Mouse (Mus musculus) spleen, adult 2 months (tissue): ENCODE data around the gene Serpina11. TPM values are rescaled to one million over a fixed set of nuclear protein-coding genes. Genes with fewer than 3 reads are reported as not detected.

Source experiments
- DNase-seq, 2 experiments: peaks; one replicate each; pipeline versions ENCODE4 v3.0.0 to v3.0.0-alpha.2; 2012 to 2021; ENCODE audit warnings: low spot score in 2 of 2, low read depth in 1 of 2
- H3K27ac ChIP-seq: fragments of 200-500 bp; 2 replicates; pipeline ENCODE4 v1.5.1; 2012; ENCODE audit warnings: low read length, inconsistent platforms; ENCODE audit not compliant: insufficient read depth
- H3K27me3 ChIP-seq: fragments of 200-500 bp; 2 replicates; pipeline ENCODE4 v1.6.1; 2012; ENCODE audit warnings: mild to moderate bottlenecking, moderate library complexity, low read length, inconsistent platforms; ENCODE audit not compliant: control insufficient read depth, insufficient read depth
- H3K36me3 ChIP-seq: fragments of 200-500 bp; 2 replicates; pipeline ENCODE4 v1.6.1; 2012; ENCODE audit warnings: mild to moderate bottlenecking, low read length, inconsistent platforms; ENCODE audit not compliant: control insufficient read depth, insufficient read depth
- H3K4me1 ChIP-seq: fragments of 200-500 bp; 2 replicates; pipeline ENCODE4 v1.6.1; 2011; ENCODE audit warnings: inconsistent platforms; ENCODE audit not compliant: control insufficient read depth, insufficient read depth, insufficient read length
- H3K4me3 ChIP-seq: fragments of 200-500 bp; 2 replicates; pipeline ENCODE4 v1.5.1; 2011; ENCODE audit warnings: mild to moderate bottlenecking, inconsistent platforms; ENCODE audit not compliant: insufficient read depth, insufficient read length; ENCODE audit errors: extremely low read depth
- CTCF ChIP-seq: fragments of 200-500 bp; IDR thresholded peaks from 2 replicates; pipeline ENCODE4 v1.5.1; 2011; ENCODE audit warnings: mild to moderate bottlenecking, inconsistent platforms; ENCODE audit not compliant: insufficient read depth, insufficient read length, insufficient replicate concordance; ENCODE audit errors: extremely low read depth
- POLR2A ChIP-seq: fragments of 200-500 bp; IDR thresholded peaks from 2 replicates; pipeline ENCODE4 v1.6.1; 2011; ENCODE audit warnings: low read depth, low read length, inconsistent platforms
- WGBS: fragments of 180-500 bp; shearing (Covaris S2); methylation state at CpG from one replicate; pipeline ENCODE4 v1.1.7; 2018; 5-methylcytosine and 5-hydroxymethylcytosine counted together
- polyA plus RNA-seq: library from polyadenylated mRNA; depleted of rRNA; stranded (reverse); fragments of >200 nt; gene quantifications from 2 replicates; pipeline ENCODE4 v1.2.3, GENCODE M21; 2012

Serpina11 gene
- polyA plus RNA-seq, 1 experiment, result 0.49 TPM

DNA sequence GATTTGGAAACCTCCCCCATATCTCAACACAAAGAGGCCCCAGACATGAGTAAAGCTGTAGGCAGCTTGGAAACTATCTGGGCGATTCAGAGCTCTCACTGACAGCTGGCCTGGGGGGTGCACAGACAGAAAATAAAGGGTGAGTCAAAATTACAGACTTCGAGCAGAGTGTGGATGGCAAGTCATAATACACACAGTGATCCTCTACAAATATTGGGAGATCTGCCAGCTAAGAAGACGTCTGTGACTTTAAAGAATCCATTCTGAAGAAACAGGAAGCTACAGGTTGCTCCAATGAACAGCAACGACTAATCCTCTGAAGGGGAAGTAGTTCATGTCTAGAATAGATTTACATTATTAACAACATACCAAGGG is 13.5 kb upstream of the Serpina11 start:
- Histone ChIP-seq H3K27ac (no peak overlapping the region), H3K36me3 (no peaks in the 10 kb centered on the region), H3K27me3 (no peaks in the 10 kb centered on the region), H3K4me3 (no peak overlapping the region), H3K4me1 (no peaks in the 10 kb centered on the region)
- WGBS, result 35% methylated on average over 4 of the region's 4 CpGs
- DNase-seq, result no peak
- TF ChIP-seq CTCF (no peak), POLR2A (no peak)

DNA sequence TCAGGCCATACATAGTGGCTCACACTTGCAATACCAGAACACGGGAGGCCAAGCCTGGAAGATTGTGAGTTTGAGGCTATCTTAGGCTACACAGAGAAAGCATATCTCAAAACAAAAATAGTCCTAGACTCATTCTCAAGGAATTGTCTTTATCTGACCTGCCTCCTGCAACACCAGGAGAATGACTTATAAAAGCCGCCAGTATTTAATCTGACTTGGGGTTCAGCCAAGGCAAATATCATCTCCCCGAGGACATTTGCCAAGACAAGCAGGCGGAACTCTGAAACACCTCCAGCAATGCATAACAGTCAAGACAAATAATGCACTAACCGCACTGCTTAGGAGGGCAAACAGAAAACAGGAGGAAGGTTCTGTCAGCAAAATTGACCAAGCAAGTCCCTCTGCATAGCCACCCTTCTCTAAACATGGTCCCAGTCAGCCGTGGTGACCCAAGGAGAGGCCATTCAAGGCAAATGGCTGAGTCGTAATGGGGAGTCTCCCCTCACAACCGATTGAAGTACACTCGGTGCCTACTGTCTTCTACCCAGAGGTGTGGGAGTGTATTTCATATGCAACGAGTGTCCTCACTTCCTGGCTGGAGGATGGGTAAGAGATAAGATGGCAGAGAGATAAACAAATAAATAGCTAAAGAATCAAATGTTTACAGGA is 12.9 kb upstream of the Serpina11 start:
- 82% methylated on average over 10 of the region's 10 CpGs for WGBS

DNA sequence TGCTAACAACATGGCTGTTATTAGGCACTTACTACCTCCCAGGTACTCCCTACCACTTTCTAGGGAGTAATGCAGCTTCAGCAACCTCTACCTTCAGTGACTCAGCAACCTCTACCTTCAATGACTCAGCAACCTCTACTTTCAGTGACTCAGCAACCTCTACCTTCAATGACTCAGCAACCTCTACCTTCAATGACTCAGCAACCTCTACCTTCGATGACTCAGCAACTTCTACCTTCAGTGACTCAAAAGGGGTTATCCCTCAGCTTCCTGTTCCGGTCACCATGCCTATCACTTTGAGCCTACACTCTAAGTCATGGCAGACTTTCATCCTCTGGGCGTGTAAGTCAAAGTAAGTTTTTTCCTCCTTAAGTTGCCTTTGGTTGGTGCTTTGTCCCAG is 10.8 kb upstream of the Serpina11 start:
- H3K27me3 ChIP-seq, result no peaks in the 10 kb centered on the region
- no peak overlapping the region for H3K27ac ChIP-seq
- H3K4me1 ChIP-seq, result no peaks in the 10 kb centered on the region
- TF ChIP-seq POLR2A, result no peak
- no peak for TF ChIP-seq CTCF
- H3K4me3 ChIP-seq, result no peak overlapping the region
- H3K36me3 ChIP-seq, result no peaks in the 10 kb centered on the region
- no peak for DNase-seq
- 83% methylated on average over 3 of the region's 3 CpGs for WGBS

More for the DNA sequence above, 12.9 kb upstream of the Serpina11 start:
- DNase-seq, result no peak
- no peak for TF ChIP-seq POLR2A
- no peak for TF ChIP-seq CTCF
- Histone ChIP-seq H3K27ac (no peak overlapping the region), H3K4me3 (no peak overlapping the region), H3K36me3 (no peaks in the 10 kb centered on the region), H3K27me3 (no peaks in the 10 kb centered on the region), H3K4me1 (no peaks in the 10 kb centered on the region)

DNA sequence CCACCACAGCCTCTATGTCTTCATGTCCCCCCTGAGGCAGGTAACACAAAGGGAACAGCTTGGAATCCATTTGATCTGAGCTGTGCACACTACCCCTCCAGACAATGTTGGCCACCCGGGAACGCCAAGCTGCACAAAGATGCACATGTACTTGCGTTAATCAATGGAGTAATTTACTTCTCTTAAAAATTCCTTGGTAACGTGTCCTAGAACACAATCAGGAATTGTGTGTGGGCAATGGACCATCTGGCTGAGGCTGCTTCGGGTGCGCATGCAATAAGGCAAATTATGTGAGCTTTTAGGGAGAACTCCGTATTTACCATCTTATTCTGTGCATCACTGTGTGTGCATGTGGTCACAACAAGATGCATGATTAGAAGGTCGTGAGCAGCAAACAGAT is 9.9 kb upstream of the Serpina11 start:
- Histone ChIP-seq H3K27me3 (no peaks in the 10 kb centered on the region), H3K4me3 (no peak overlapping the region), H3K4me1 (no peaks in the 10 kb centered on the region), H3K36me3 (no peaks in the 10 kb centered on the region), H3K27ac (no peak overlapping the region)
- TF ChIP-seq POLR2A (no peak), CTCF (no peak)
- 95% methylated on average over 8 of the region's 8 CpGs for WGBS
- no peak for DNase-seq

DNA sequence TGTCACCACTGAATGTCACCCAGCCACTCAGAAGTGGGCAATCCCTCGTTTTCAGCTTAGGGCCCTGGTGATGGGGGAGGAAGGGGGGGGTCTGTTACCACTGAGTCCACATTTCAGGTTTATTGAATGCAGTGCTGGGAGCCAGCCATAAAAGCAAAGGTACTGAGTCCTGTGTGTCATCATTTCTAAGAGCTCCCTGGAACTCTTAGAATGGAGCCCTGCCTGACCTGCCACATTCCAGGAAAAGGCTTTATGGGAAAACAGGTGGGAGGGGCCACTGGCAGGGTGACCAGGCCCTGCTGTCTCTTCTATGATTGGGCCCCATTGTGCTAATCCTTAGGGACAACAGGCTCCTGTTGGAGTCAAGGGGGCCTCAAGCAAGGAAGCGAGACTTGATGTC is 6.8 kb upstream of the Serpina11 start:
- DNase-seq, result no peak
- H3K27ac ChIP-seq, result no peak overlapping the region
- H3K4me1 ChIP-seq, result no peaks in the 10 kb centered on the region
- 60% methylated on average over 2 of the region's 2 CpGs for WGBS
- H3K27me3 ChIP-seq, result no peaks in the 10 kb centered on the region
- H3K4me3 ChIP-seq, result no peak overlapping the region
- no peak for TF ChIP-seq CTCF
- TF ChIP-seq POLR2A, result no peak
- no peaks in the 10 kb centered on the region for H3K36me3 ChIP-seq

DNA sequence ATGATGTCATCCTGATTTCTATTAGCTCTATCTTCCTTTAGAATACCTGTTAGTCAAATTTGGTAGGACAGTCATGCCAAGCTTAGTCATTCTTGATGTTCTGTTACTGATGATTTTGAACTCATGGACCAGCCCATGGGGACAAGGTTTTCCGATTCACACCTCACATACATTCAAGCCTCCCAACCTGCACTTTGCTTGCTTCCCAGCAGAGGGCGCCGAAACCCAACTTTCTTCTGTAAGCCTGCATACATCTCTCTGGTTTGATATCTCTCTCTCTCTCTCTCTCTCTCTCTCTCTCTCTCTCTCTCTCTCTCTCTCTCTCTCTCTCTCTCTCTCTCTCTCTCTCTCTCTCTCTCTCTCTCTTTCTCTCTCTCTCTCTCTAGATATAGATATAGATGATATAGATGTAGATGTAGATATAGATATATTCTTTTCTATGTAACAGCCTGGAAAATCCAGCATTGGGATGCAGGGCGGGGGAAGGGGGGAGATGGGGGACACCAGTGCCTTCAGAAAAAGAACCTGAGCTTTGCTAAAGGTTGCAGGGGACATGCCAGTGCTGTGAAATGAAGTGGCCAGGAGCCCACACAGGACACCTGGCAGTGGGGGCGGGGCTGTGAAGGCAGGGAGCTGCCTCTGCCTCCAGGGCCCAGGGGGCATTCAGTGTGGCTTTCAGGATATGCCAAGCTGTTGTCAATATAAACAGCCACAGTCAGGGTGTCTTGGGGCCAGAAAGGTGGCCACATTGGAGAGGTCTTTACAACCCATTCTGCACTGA is 5.7 kb upstream of the Serpina11 start:
- TF ChIP-seq POLR2A, result no peak
- TF ChIP-seq CTCF, result peak; percentile 73; the same call in 1 of the 2 replicates
- WGBS, result 41% methylated on average over 5 of the region's 5 CpGs
- H3K4me3 ChIP-seq, result no peak overlapping the region
- DNase-seq, result peak; percentile 8 to 50
- no peaks in the 10 kb centered on the region for H3K27me3 ChIP-seq
- H3K4me1 ChIP-seq, result no peaks in the 10 kb centered on the region
- H3K27ac ChIP-seq, result no peak overlapping the region
- no peaks in the 10 kb centered on the region for H3K36me3 ChIP-seq

DNA sequence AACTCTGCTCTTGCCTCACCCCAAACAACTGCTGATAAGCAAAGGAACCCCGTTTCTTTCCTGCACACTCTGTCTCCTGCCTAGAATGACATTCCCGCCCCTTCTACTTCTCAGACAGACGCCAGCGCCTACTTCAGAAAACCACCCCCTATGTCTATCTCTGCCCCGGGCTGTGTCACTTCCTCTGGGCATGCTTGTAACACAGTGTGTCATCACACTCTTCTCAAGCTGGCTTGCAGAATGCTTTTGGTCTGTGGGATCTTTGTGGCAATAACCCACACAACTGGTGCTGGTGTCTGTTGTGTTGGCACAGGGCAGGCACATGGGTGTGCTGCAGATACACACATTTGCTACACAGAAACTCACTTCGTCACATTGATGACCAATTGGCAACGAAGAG is 3.2 kb upstream of the Serpina11 start:
- TF ChIP-seq CTCF, result no peak
- no peak for TF ChIP-seq POLR2A
- H3K27ac ChIP-seq, result no peak overlapping the region

More for the DNA sequence above, 3.2 kb upstream of the Serpina11 start:
- no peak for DNase-seq
- H3K36me3 ChIP-seq, result no peaks in the 10 kb centered on the region
- no peak overlapping the region for H3K4me3 ChIP-seq
- no peaks in the 10 kb centered on the region for H3K27me3 ChIP-seq
- no peaks in the 10 kb centered on the region for H3K4me1 ChIP-seq
- 46% methylated on average over 7 of the region's 7 CpGs for WGBS
